Mouse (Mus musculus): ENCODE measurements around the gene Dyrk1a. TPM values are rescaled to one million over a fixed set of nuclear protein-coding genes. Genes with fewer than 3 reads are reported as not detected.
A peak's percentile ranks its signal among the peaks of the same experiment; 100 is the strongest.

The Dyrk1a gene
- polyA plus RNA-seq, 1 experiment from 2014 or later, result 11.5 TPM

- Histone ChIP-seq H3K9ac (ENCODE audit: low read length) (no peak overlapping the region), H3K36me3 (ENCODE audit: control insufficient read depth, insufficient read depth, low read length) (no peaks in the 10 kb centered on the region), H3K9me3 (ENCODE audit: control insufficient read depth, low read length) (no peaks in the 10 kb centered on the region), H3K4me3 (ENCODE audit: low read depth, low read length) (no peak overlapping the region), H3K27ac (ENCODE audit: low read depth) (no peak overlapping the region), H3K27me3 (replicated peaks; ENCODE audit: control insufficient read depth, insufficient read depth, low read length) (no peaks in the 10 kb centered on the region), H3K4me1 (replicated peaks; ENCODE audit: control insufficient read depth, insufficient read depth, low read length) (no peaks in the 10 kb centered on the region), H3K4me2 (ENCODE audit: low read length) (no peak overlapping the region)
- no peak for ATAC-seq (replicated peaks; ENCODE audit: low FRiP score, low TSS enrichment, low read depth)
- 64% methylated on average over 6 of the region's 6 CpGs for WGBS
- DNase-seq (ENCODE audit: low spot score), result no peak
These were observed 36.1 kb upstream of the Dyrk1a start for GRCm38 (mm10) chr16:94533679-94534078.

- 91% methylated on average over 5 of the region's 5 CpGs for WGBS
These were observed 34.1 kb upstream of the Dyrk1a start for GRCm38 (mm10) chr16:94535716-94536115.

GRCm38 (mm10) chr16:94536417-94537158 is 33.2 kb upstream of the Dyrk1a start:
- H3K9ac ChIP-seq (ENCODE audit: low read length), result no peak overlapping the region
- H3K27ac ChIP-seq (ENCODE audit: low read depth), result no peak overlapping the region
- no peak overlapping the region for H3K4me2 ChIP-seq (ENCODE audit: low read length)
- no peaks in the 10 kb centered on the region for H3K4me1 ChIP-seq (replicated peaks; ENCODE audit: control insufficient read depth, insufficient read depth, low read length)
- no peaks in the 10 kb centered on the region for H3K27me3 ChIP-seq (replicated peaks; ENCODE audit: control insufficient read depth, insufficient read depth, low read length)
- no peak overlapping the region for H3K4me3 ChIP-seq (ENCODE audit: low read depth, low read length)
- no peaks in the 10 kb centered on the region for H3K36me3 ChIP-seq (ENCODE audit: control insufficient read depth, insufficient read depth, low read length)
- ATAC-seq (replicated peaks; ENCODE audit: low FRiP score, low TSS enrichment, low read depth) (no peak), DNase-seq (ENCODE audit: low spot score) (no peak)
- no peaks in the 10 kb centered on the region for H3K9me3 ChIP-seq (ENCODE audit: control insufficient read depth, low read length)
- 73% methylated on average over 7 of the region's 7 CpGs for WGBS

More at GRCm38 (mm10) chr16:94535716-94536115, 34.1 kb upstream of the Dyrk1a start:
- no peaks in the 10 kb centered on the region for H3K9me3 ChIP-seq (ENCODE audit: control insufficient read depth, low read length)
- no peak overlapping the region for H3K4me3 ChIP-seq (ENCODE audit: low read depth, low read length)
- no peak overlapping the region for H3K4me2 ChIP-seq (ENCODE audit: low read length)
- DNase-seq (ENCODE audit: low spot score) (no peak), ATAC-seq (replicated peaks; ENCODE audit: low FRiP score, low TSS enrichment, low read depth) (no peak)
- H3K36me3 ChIP-seq (ENCODE audit: control insufficient read depth, insufficient read depth, low read length), result no peaks in the 10 kb centered on the region
- H3K9ac ChIP-seq (ENCODE audit: low read length), result no peak overlapping the region
- H3K27me3 ChIP-seq (replicated peaks; ENCODE audit: control insufficient read depth, insufficient read depth, low read length), result no peaks in the 10 kb centered on the region
- no peak overlapping the region for H3K27ac ChIP-seq (ENCODE audit: low read depth)
- H3K4me1 ChIP-seq (replicated peaks; ENCODE audit: control insufficient read depth, insufficient read depth, low read length), result no peaks in the 10 kb centered on the region

GRCm38 (mm10) chr16:94537159-94537527 is 32.7 kb upstream of the Dyrk1a start:
- no peaks in the 10 kb centered on the region for H3K27me3 ChIP-seq (replicated peaks; ENCODE audit: control insufficient read depth, insufficient read depth, low read length)
- WGBS, result 25% methylated on average over 9 of the region's 9 CpGs
- DNase-seq (ENCODE audit: low spot score) (no peak), ATAC-seq (replicated peaks; ENCODE audit: low FRiP score, low TSS enrichment, low read depth) (peak; percentile 60)
- no peak overlapping the region for H3K9ac ChIP-seq (ENCODE audit: low read length)
- H3K4me1 ChIP-seq (replicated peaks; ENCODE audit: control insufficient read depth, insufficient read depth, low read length), result no peaks in the 10 kb centered on the region
- no peak overlapping the region for H3K4me2 ChIP-seq (ENCODE audit: low read length)
- no peak overlapping the region for H3K27ac ChIP-seq (ENCODE audit: low read depth)
- no peak overlapping the region for H3K4me3 ChIP-seq (ENCODE audit: low read depth, low read length)
- H3K36me3 ChIP-seq (ENCODE audit: control insufficient read depth, insufficient read depth, low read length), result no peaks in the 10 kb centered on the region
- H3K9me3 ChIP-seq (ENCODE audit: control insufficient read depth, low read length), result no peaks in the 10 kb centered on the region

GRCm38 (mm10) chr16:94540140-94540539 is 29.7 kb upstream of the Dyrk1a start:
- 95% methylated on average over 9 of the region's 9 CpGs for WGBS
- Histone ChIP-seq H3K27ac (ENCODE audit: low read depth) (no peak overlapping the region), H3K27me3 (replicated peaks; ENCODE audit: control insufficient read depth, insufficient read depth, low read length) (no peaks in the 10 kb centered on the region), H3K36me3 (ENCODE audit: control insufficient read depth, insufficient read depth, low read length) (no peaks in the 10 kb centered on the region), H3K4me2 (ENCODE audit: low read length) (no peak overlapping the region), H3K4me3 (ENCODE audit: low read depth, low read length) (no peak overlapping the region), H3K9ac (ENCODE audit: low read length) (no peak overlapping the region), H3K9me3 (ENCODE audit: control insufficient read depth, low read length) (no peaks in the 10 kb centered on the region), H3K4me1 (replicated peaks; ENCODE audit: control insufficient read depth, insufficient read depth, low read length) (no peaks in the 10 kb centered on the region)
- ATAC-seq (replicated peaks; ENCODE audit: low FRiP score, low TSS enrichment, low read depth) (no peak), DNase-seq (ENCODE audit: low spot score) (no peak)

- Histone ChIP-seq H3K36me3 (ENCODE audit: control insufficient read depth, insufficient read depth, low read length) (no peaks in the 10 kb centered on the region), H3K4me2 (ENCODE audit: low read length) (no peak overlapping the region), H3K27ac (ENCODE audit: low read depth) (no peak overlapping the region), H3K27me3 (replicated peaks; ENCODE audit: control insufficient read depth, insufficient read depth, low read length) (no peaks in the 10 kb centered on the region), H3K9ac (ENCODE audit: low read length) (no peak overlapping the region), H3K4me3 (ENCODE audit: low read depth, low read length) (no peak overlapping the region), H3K9me3 (ENCODE audit: control insufficient read depth, low read length) (no peaks in the 10 kb centered on the region), H3K4me1 (replicated peaks; ENCODE audit: control insufficient read depth, insufficient read depth, low read length) (no peaks in the 10 kb centered on the region; the same call in 1 of the 2 replicates)
- DNase-seq (ENCODE audit: low spot score) (no peak), ATAC-seq (replicated peaks; ENCODE audit: low FRiP score, low TSS enrichment, low read depth) (no peak)
- WGBS, result 88% methylated on average over 8 of the region's 8 CpGs
These were observed 26.9 kb upstream of the Dyrk1a start for GRCm38 (mm10) chr16:94542898-94543297.

- Histone ChIP-seq H3K9me3 (ENCODE audit: control insufficient read depth, low read length) (no peaks in the 10 kb centered on the region), H3K27ac (ENCODE audit: low read depth) (no peak overlapping the region), H3K4me2 (ENCODE audit: low read length) (no peak overlapping the region), H3K9ac (ENCODE audit: low read length) (no peak overlapping the region), H3K36me3 (ENCODE audit: control insufficient read depth, insufficient read depth, low read length) (no peaks in the 10 kb centered on the region), H3K27me3 (replicated peaks; ENCODE audit: control insufficient read depth, insufficient read depth, low read length) (no peaks in the 10 kb centered on the region), H3K4me3 (ENCODE audit: low read depth, low read length) (no peak overlapping the region), H3K4me1 (replicated peaks; ENCODE audit: control insufficient read depth, insufficient read depth, low read length) (no peaks in the 10 kb centered on the region; the same call in 1 of the 2 replicates)
- WGBS, result 42% methylated on average over 11 of the region's 11 CpGs
- no peak for DNase-seq (ENCODE audit: low spot score)
- ATAC-seq (replicated peaks; ENCODE audit: low FRiP score, low TSS enrichment, low read depth), result peak; percentile 26
These were observed 25.2 kb upstream of the Dyrk1a start for GRCm38 (mm10) chr16:94544540-94545105.

GRCm38 (mm10) chr16:94545781-94546562 is 23.8 kb upstream of the Dyrk1a start:
- DNase-seq (ENCODE audit: low spot score) (no peak), ATAC-seq (replicated peaks; ENCODE audit: low FRiP score, low TSS enrichment, low read depth) (0 out of 2 replicates have a peak, but pooled peaks have one; percentile 48)
- Histone ChIP-seq H3K4me1 (replicated peaks; ENCODE audit: control insufficient read depth, insufficient read depth, low read length) (no peaks in the 10 kb centered on the region; the same call in 1 of the 2 replicates), H3K36me3 (ENCODE audit: control insufficient read depth, insufficient read depth, low read length) (no peaks in the 10 kb centered on the region), H3K4me2 (ENCODE audit: low read length) (no peak overlapping the region), H3K4me3 (ENCODE audit: low read depth, low read length) (no peak overlapping the region), H3K9ac (ENCODE audit: low read length) (no peak overlapping the region), H3K27me3 (replicated peaks; ENCODE audit: control insufficient read depth, insufficient read depth, low read length) (no peaks in the 10 kb centered on the region), H3K27ac (ENCODE audit: low read depth) (no peak overlapping the region), H3K9me3 (ENCODE audit: control insufficient read depth, low read length) (no peaks in the 10 kb centered on the region)
- WGBS, result 50% methylated on average over 8 of the region's 8 CpGs
